Mouse (Mus musculus): ENCODE measurements around the gene Scimp. TPM values are rescaled to one million over a fixed set of nuclear protein-coding genes. Genes with fewer than 3 reads are reported as not detected.

The Scimp gene
- polyA plus RNA-seq, 1 experiment from 2014 or later = not detected

DNA sequence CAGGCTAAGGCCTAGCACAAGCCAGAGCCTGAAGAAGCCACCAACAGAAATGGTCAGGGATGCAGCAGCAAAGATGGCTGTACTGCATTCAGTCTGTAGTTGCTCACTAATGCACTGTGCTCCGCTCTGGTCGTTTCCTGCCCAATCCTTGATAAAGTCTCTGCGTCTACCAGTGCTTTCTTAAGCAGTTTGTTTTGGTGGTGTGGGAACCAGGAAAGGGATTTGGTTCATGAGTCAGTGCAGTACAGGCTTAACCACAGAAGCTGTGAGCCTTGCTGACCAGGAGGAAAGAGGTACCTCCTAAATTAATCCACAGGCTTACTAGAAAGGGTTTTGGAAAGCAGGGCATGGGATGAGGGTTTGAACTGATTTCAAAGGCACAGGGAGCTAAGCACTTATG lies 4.3 kb downstream of the Scimp start:
- Histone ChIP-seq H3K27ac (no peak overlapping the region), H3K4me2 (replicated peaks) (no peak overlapping the region), H3K9me3 (no peaks in the 10 kb centered on the region), H3K4me3 (no peak overlapping the region), H3K4me1 (no peaks in the 10 kb centered on the region), H3K36me3 (no peaks in the 10 kb centered on the region), H3K27me3 (replicated peaks) (no peaks in the 10 kb centered on the region), H3K9ac (no peak overlapping the region)
- no peak for ATAC-seq (ENCODE audit: low FRiP score, low read depth)
- WGBS = 78% methylated on average over 3 of the region's 3 CpGs

DNA sequence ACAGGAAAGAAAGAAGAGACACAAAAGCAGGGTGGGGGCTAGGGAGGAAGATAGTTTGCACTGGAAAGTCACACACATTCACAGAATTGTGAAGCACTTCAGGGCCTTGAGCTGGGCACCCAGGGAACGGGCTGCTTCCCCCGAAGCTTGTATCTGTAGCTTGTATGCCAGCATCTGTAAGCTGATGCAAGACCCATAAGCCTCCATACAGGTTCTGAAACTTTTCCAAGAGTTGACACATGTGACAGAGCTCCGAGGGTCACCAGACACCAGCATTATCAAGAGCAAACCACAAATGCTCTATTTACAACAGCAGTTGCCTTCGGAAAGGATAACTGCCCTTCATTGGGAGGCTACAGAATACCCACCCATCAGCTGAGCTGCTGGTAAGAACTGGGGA lies 4.8 kb downstream of the Scimp start:
- WGBS = 92% methylated on average over 4 of the region's 4 CpGs
- Histone ChIP-seq H3K4me1 (no peaks in the 10 kb centered on the region), H3K27me3 (replicated peaks) (no peaks in the 10 kb centered on the region), H3K9me3 (no peaks in the 10 kb centered on the region), H3K4me3 (no peak overlapping the region), H3K9ac (no peak overlapping the region), H3K36me3 (no peaks in the 10 kb centered on the region), H3K4me2 (replicated peaks) (no peak overlapping the region), H3K27ac (no peak overlapping the region)
- no peak for ATAC-seq (ENCODE audit: low FRiP score, low read depth)

DNA sequence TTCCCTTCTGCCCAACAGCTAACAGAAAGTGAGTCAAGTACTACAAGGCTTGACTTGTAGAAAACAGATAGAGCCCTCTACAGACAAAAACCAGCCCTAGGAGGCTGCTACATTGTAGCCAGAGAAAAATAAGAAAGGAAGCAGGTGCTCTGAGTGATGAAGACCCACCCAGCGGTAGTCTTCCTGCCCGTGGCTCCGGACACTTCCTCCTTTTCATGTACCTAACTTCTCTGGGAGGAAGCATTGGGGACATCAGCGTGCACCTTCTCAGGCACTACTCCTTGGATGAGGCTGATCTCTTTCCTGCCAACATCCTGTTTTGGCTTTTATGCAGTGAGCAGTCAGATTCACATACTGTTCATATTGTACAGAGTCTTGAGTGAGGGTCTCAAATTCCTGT lies 5.7 kb downstream of the Scimp start:
- no peaks in the 10 kb centered on the region for H3K27me3 ChIP-seq (replicated peaks)
- H3K9ac ChIP-seq = no peak overlapping the region
- H3K9me3 ChIP-seq = no peaks in the 10 kb centered on the region
- no peak overlapping the region for H3K4me3 ChIP-seq
- no peak overlapping the region for H3K4me2 ChIP-seq (replicated peaks)
- no peak for ATAC-seq (ENCODE audit: low FRiP score, low read depth)
- H3K27ac ChIP-seq = no peak overlapping the region
- 86% methylated on average over 4 of the region's 4 CpGs for WGBS
- no peaks in the 10 kb centered on the region for H3K4me1 ChIP-seq
- no peaks in the 10 kb centered on the region for H3K36me3 ChIP-seq

DNA sequence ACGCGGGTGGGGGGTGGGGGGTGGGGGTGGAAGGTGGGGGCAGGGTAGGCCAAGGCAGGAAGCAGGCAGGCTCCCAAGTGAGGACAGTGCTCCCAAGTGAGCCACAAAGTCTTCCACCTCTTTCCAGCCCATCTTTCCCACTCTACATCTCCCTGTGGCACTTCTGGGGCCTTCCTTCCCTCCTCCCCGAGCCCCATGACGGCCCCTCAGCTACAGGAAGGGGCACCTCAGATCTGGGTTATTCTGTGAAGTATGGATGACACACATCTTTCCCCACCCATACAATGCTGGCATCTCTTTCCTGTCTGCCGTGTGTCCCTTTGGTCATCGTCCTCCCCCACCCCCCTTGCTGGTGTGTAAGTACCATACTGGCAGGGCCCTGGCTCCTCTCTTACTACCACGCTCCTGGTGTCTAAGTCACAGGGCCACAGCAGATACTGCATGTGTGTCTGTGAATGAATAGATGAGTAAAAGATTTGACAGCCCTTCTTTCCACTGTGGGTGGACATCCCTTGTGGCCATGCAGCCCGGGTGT lies 6.7 kb downstream of the Scimp start:
- Histone ChIP-seq H3K27ac (no peak overlapping the region), H3K27me3 (replicated peaks) (no peaks in the 10 kb centered on the region), H3K9ac (no peak overlapping the region), H3K4me3 (no peak overlapping the region), H3K4me2 (replicated peaks) (no peak overlapping the region), H3K9me3 (no peaks in the 10 kb centered on the region), H3K4me1 (no peaks in the 10 kb centered on the region), H3K36me3 (no peaks in the 10 kb centered on the region)
- 74% methylated on average over 8 of the region's 8 CpGs for WGBS
- ATAC-seq (ENCODE audit: low FRiP score, low read depth) = no peak

DNA sequence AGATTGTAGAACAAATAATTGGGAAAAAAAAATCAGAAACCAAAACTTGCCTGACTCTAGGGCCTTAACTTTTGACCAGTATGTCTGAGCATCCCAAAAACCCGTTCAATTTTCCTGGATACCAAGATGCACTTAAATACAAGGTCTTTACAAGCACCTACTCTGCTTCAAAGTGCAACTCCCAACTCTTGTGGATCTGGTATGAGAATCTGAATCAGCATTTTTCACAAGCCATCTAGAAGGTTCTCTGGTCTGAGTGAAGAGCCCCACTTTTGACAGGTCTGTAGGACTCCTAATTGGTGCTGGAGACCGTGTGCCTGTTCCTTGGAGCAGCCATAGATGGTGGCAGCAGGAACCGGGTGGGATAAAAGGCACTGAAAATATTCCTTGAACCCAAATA lies 8.0 kb downstream of the Scimp start:
- no peak overlapping the region for H3K9ac ChIP-seq
- no peaks in the 10 kb centered on the region for H3K9me3 ChIP-seq
- WGBS = 94% methylated on average over 3 of the region's 3 CpGs
- H3K36me3 ChIP-seq = no peaks in the 10 kb centered on the region
- ATAC-seq (ENCODE audit: low FRiP score, low read depth) = no peak
- no peak overlapping the region for H3K27ac ChIP-seq
- no peaks in the 10 kb centered on the region for H3K4me1 ChIP-seq
- no peak overlapping the region for H3K4me3 ChIP-seq
- H3K27me3 ChIP-seq (replicated peaks) = no peaks in the 10 kb centered on the region
- H3K4me2 ChIP-seq (replicated peaks) = no peak overlapping the region

DNA sequence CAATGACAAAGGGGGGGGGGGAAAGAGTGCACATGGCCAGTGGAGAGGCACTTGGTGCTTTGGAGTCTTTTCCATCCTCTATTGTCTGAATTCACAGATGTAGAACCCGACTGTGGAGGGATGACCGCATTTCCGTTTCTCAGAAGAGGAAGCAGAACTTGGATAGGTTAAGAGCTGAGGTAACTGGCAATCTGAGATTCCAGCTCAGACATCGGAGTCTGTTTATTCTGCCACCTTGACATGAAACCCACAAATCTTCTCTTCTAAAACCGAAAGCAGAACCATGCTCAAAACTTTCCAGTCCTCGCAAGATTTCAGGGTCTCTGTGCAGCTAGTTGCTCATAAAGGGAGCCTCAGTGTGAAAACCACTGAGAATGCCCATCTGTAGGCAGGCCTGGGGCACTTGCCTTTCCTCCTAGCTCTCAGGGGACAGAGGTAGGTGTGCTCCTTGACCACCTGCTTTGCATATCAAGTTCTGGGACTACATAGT lies 8.6 kb downstream of the Scimp start:
- Histone ChIP-seq H3K27ac (no peak overlapping the region), H3K4me2 (replicated peaks) (no peak overlapping the region), H3K36me3 (no peaks in the 10 kb centered on the region), H3K27me3 (replicated peaks) (no peaks in the 10 kb centered on the region), H3K4me1 (no peaks in the 10 kb centered on the region), H3K9ac (no peak overlapping the region), H3K9me3 (no peaks in the 10 kb centered on the region), H3K4me3 (no peak overlapping the region)
- ATAC-seq (ENCODE audit: low FRiP score, low read depth) = no peak
- 86% methylated on average over 6 of the region's 6 CpGs for WGBS

DNA sequence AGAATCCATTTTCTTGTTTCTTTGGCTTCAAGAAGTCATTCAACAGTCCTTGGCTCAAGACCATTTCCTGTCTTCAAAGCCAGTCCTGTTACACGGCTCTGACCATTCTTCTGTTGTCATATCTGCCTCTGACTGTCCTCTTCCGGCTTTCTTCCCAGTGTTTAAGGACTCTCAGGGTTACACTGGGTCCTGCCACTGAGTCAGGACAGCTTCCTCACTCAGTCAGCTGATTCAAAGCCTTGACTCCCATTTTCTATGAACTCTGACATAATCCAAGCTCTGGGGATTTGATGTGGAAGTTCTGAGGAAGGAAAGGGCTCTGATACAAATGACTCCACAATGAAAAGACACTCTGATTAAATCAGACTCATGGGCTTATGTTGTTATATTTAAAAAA lies 9.5 kb downstream of the Scimp start:
- H3K4me1 ChIP-seq = no peaks in the 10 kb centered on the region
- H3K36me3 ChIP-seq = no peaks in the 10 kb centered on the region
- H3K4me3 ChIP-seq = no peak overlapping the region
- H3K4me2 ChIP-seq (replicated peaks) = no peak overlapping the region
- no peak overlapping the region for H3K9ac ChIP-seq
- 74% methylated on average over 2 of the region's 2 CpGs for WGBS
- ATAC-seq (ENCODE audit: low FRiP score, low read depth) = no peak
- H3K9me3 ChIP-seq = no peaks in the 10 kb centered on the region
- H3K27me3 ChIP-seq (replicated peaks) = no peaks in the 10 kb centered on the region
- no peak overlapping the region for H3K27ac ChIP-seq

DNA sequence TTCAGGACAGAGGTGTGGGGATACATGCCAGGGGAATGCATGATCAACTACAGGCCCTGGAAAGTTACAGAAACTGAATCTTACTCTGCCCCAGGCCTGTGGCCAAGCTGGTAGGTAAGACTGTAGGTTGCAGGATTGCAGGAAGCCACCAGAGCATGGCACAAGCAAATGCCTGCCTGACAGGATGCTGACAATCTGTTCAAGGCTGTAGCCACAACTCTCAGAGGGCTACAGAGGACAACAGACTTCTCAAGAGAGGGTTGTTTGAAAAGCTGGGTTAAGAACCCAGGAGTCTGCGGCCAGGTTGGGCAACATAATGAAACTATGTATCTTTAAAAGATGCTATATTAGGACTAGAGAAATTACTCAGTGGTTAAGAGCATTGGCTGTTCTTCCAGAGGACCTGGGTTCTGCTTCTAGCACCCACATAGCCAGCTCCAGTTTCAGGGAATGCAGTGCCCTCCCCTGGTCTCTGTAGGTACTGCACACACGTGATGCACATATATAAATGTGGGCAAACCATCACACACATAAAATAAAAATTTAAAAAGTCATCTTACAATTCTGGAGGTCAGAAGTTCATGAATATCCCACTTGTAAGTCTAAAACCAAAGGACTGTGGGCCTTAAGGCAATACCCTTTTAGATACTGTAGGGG lies 10.1 kb downstream of the Scimp start:
- Histone ChIP-seq H3K9me3 (no peaks in the 10 kb centered on the region), H3K9ac (no peak overlapping the region), H3K27me3 (replicated peaks) (no peaks in the 10 kb centered on the region), H3K27ac (no peak overlapping the region), H3K36me3 (no peaks in the 10 kb centered on the region), H3K4me2 (replicated peaks) (no peak overlapping the region), H3K4me3 (no peak overlapping the region), H3K4me1 (no peaks in the 10 kb centered on the region)
- 97% methylated on average over 2 of the region's 2 CpGs for whole genome bisulfite sequencing
- ATAC-seq (ENCODE audit: low FRiP score, low read depth) = no peak

DNA sequence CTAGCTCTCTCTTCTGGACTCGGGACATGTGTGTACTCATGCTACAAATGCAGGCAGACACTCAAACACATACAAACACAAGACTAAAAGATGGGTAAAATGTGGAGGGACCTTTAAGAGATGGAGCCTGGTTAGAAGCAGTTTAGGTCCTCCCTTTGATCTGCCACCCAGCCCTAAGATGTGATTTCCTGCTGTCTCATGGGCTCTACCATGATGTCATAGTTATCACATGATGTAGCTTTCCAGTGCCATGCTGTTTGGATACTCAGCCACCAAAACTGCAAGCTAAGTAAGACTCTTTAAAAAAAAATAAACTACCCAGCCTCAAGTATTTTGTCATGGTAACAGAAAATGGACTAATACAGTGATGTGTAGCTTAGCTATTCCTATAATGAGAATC lies 20.0 kb downstream of the Scimp start:
- Histone ChIP-seq H3K36me3 (no peaks in the 10 kb centered on the region), H3K4me1 (no peaks in the 10 kb centered on the region), H3K9me3 (no peaks in the 10 kb centered on the region), H3K4me3 (no peak overlapping the region), H3K9ac (no peak overlapping the region), H3K27ac (no peak overlapping the region), H3K4me2 (replicated peaks) (no peak overlapping the region), H3K27me3 (replicated peaks) (no peaks in the 10 kb centered on the region)
- WGBS = 90% methylated on average over 1 of the region's 1 CpGs
- ATAC-seq (ENCODE audit: low FRiP score, low read depth) = no peak

DNA sequence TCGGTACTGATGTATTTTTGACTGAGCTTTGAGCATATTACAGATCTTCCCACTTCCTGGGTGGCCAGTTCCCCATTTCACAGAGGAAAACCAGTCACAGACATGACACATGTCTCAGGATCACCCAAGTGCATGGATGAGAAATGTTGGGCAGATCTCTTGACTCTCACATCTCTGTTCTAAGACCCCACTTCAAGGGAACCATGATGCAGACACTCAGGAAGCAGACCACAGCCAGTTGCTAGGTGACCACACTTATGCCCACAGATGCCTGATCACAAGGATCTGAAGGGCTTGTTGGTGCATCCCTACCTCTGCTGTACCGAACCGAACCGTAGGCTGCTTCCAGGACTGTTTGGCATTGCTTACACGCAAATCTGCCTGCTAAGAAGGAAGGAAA lies 20.7 kb downstream of the Scimp start:
- Histone ChIP-seq H3K27me3 (replicated peaks) (no peaks in the 10 kb centered on the region), H3K27ac (no peak overlapping the region), H3K9me3 (no peaks in the 10 kb centered on the region), H3K4me2 (replicated peaks) (no peak overlapping the region), H3K4me3 (no peak overlapping the region), H3K9ac (no peak overlapping the region), H3K4me1 (no peaks in the 10 kb centered on the region), H3K36me3 (no peaks in the 10 kb centered on the region)
- no peak for ATAC-seq (ENCODE audit: low FRiP score, low read depth)
- 83% methylated on average over 5 of the region's 5 CpGs for WGBS

DNA sequence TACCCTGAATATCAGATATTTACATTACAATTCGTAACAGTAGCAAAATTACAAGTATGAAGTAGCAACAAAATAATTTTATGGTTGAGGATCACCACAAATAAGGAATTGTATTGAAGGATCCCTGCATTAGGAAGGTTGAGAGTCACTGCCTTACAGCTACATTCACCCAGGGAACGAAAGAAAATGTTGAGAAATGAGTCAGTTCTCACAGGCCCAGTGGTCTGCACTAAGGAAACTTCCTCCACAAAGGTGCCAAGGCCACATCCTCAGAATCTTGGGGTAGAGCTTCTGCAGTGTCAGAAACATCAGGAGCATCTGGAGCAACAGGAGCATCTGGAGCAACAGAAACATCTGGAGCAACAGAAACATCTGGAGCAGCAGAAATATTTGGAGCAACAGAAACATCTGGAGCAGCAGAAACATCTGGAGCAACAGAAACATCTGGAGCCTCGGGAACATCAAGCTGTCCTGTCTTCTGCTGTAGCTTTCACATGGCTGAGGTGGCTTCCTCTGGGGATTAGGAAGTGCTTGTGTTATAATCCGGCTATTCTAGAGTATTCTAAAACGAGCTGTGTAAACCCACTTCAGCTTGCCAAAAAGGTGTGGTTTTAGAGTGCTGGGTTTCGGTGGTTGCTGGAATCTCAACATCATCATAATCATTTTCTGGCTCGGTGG lies 21.4 kb downstream of the Scimp start:
- Histone ChIP-seq H3K9ac (no peak overlapping the region), H3K4me2 (replicated peaks) (no peak overlapping the region), H3K4me1 (no peaks in the 10 kb centered on the region), H3K4me3 (no peak overlapping the region), H3K27me3 (replicated peaks) (no peaks in the 10 kb centered on the region), H3K36me3 (no peaks in the 10 kb centered on the region), H3K9me3 (no peaks in the 10 kb centered on the region), H3K27ac (no peak overlapping the region)
- ATAC-seq (ENCODE audit: low FRiP score, low read depth) = no peak
- WGBS = 80% methylated on average over 7 of the region's 7 CpGs

DNA sequence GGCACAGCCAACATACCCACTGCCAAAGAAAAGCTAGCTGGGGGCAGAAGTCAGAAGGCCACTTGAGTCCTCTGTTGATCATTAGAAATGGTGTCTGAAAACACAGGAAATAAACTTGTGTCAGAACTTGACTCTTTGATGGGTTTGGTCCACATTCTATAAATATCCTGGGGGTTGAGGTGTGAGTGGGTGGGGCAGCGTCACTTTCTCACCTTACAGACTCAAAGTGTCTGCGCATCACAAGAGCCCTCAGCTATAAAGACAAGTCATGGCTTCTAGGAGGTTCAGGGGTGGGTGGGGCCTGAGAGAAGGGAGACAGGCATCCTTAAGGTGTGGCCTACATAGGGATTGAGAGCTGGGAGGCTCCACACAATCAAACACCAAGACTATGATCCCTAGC lies 22.0 kb downstream of the Scimp start:
- 87% methylated on average over 2 of the region's 2 CpGs for WGBS
- ATAC-seq (ENCODE audit: low FRiP score, low read depth) = no peak
- Histone ChIP-seq H3K4me1 (no peaks in the 10 kb centered on the region), H3K4me2 (replicated peaks) (no peak overlapping the region), H3K4me3 (no peak overlapping the region), H3K27ac (no peak overlapping the region), H3K27me3 (replicated peaks) (no peaks in the 10 kb centered on the region), H3K9me3 (no peaks in the 10 kb centered on the region), H3K36me3 (no peaks in the 10 kb centered on the region), H3K9ac (no peak overlapping the region)
